Mouse (Mus musculus) lung, adult 2 months (tissue): ENCODE data around the gene Plpp3.

Experiments
- CTCF ChIP-seq: fragments of 200-500 bp; IDR thresholded peaks from 2 replicates; pipeline ENCODE4 v1.5.1; 2011; ENCODE audit warnings: mild to moderate bottlenecking, low read length, control low read depth; ENCODE audit not compliant: insufficient read depth
- POLR2A ChIP-seq: fragments of 200-500 bp; IDR thresholded peaks from 2 replicates; pipeline ENCODE4 v1.6.1; 2011; ENCODE audit warnings: low read depth, mild to moderate bottlenecking, control low read depth, low read length, borderline replicate concordance; ENCODE audit errors: extremely low read depth

- TF ChIP-seq POLR2A (no peak), CTCF (no peak)
Measured at GRCm38 (mm10) chr4:105226351-105226750, 69.2 kb downstream of the Plpp3 start.
